Mouse (Mus musculus) thymus, adult 2 months (tissue): ENCODE results near the gene 1700066M21Rik.

Source experiments
- CTCF ChIP-seq: fragments of 200-500 bp; IDR thresholded peaks from 2 replicates; pipeline ENCODE4 v1.5.1; 2012; ENCODE audit warnings: mild to moderate bottlenecking, control low read depth, low read length, moderate library complexity, borderline replicate concordance; ENCODE audit not compliant: control insufficient read depth, poor library complexity, insufficient read depth; ENCODE audit errors: extremely low read depth
- POLR2A ChIP-seq: fragments of 200-500 bp; IDR thresholded peaks from 2 replicates; pipeline ENCODE4 v1.6.1; 2012; ENCODE audit warnings: mild to moderate bottlenecking, low read length, control low read depth, moderate library complexity; ENCODE audit not compliant: control insufficient read depth, poor library complexity, insufficient read depth; ENCODE audit errors: extremely low read depth

DNA sequence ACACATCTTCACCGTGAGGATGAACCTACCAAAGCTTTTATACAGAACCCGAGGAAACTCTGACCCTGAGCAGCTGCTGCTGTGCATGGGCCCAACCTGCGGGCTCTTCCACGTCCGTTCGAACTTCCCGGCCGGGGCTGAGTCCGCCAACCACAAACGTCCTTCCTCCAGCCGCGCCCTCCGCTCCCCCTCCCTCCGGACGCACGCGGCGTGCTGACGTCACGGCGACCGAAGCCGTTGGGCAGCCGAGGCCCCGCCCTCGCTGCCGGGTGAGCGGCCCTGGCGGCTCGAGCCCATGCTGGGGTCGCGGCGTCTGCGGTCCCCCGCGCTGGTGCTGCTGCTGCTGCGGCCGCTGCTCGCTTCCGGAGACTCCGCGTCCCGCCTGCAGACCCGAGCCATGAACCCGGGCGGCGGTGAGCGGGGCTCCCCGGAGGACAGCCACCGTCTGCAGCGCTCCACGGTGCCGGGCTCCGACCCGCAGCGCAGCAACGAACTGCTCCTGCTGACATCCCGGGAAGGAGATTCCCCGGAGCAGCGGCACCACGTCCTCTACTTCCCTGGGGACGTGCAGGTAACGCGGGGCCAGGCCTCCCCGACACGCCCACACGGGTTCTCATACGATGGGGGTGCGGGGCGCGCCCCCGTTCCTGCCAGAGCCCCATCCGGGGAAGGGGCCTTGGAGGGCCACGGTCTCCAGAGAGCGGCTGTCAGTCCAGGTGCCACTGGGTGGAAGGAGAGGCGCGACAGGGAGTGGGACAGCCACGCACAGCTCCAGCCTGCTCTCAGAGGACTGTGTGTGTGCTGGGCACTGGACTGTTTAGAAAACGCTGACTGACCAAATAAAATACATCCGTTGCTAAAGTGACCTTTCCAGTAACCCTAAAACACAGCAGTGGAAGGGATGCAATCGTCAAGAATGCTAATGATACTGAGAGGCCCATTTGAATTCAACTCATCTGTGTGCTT, at the start of gene 1700066M21Rik:
- no peak for TF ChIP-seq CTCF
- peak; percentile 89 for TF ChIP-seq POLR2A
